Mouse (Mus musculus): Measurements from ENCODE around the gene Thop1. TPM values are rescaled to one million over a fixed set of nuclear protein-coding genes. Genes with fewer than 3 reads are reported as not detected.

Thop1 gene
- polyA plus RNA-seq, 1 experiment = 67.3 TPM

DNA sequence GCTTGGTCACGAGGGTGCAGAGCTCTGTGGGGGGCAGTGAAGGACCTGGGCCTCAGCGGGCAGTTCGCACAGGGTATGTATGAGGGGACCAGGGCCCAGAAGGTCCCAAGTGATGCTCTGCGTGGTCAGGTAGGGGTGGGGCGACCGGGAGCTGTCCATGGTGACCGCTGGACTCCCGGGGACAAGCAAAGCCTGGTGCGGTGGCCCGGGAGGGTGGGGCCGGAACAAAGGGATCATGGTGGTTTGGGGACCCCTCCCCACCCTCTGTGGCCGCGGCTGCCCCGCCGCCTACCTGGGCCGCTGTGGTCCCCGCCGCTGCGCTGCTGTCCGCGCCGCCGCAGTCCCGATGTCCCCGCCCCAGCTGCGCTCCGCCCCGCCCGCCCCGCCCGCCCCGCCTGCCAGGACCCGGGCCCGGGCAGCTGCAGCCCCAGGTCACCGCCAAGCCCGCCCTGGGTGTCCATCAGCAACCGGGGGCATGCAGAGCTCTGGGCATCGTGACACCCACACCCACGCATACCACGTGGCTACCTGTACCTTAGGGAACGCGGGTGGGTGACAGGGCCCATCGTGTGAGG lies 44.7 kb upstream of the Thop1 start:
- Histone ChIP-seq H3K36me3 (ENCODE audit: control insufficient read depth, insufficient read depth) (no peaks in the 10 kb centered on the region), H3K4me3 (ENCODE audit: insufficient read depth, poor library complexity, severe bottlenecking) (no peak overlapping the region), H3K79me3 (ENCODE audit: low read depth) (no peaks in the 10 kb centered on the region), H3ac (ENCODE audit: control insufficient read depth, insufficient read length, low read depth) (peak overlapping the region; percentile 20), H3K79me2 (ENCODE audit: control insufficient read depth, insufficient read depth) (no peaks in the 10 kb centered on the region), H3K27me3 (ENCODE audit: control insufficient read depth, insufficient read depth, insufficient read length) (peaks cover 3% of the 10 kb centered on the region)
- TF ChIP-seq MYOD1 (IDR thresholded peaks at IDR 0.05; ENCODE audit: control insufficient read depth, insufficient read length, low read depth) (no peak), USF1 (IDR thresholded peaks at IDR 0.05; ENCODE audit: low read depth) (no peak), CTCF (IDR thresholded peaks at IDR 0.05; ENCODE audit: control insufficient read depth, insufficient read depth, insufficient read length) (no peak), MAX (IDR thresholded peaks at IDR 0.05) (no peak), FOSL1 (IDR thresholded peaks at IDR 0.05; ENCODE audit: insufficient read depth, low read length, poor library complexity, severe bottlenecking) (no peak), MYOG (IDR thresholded peaks at IDR 0.05; ENCODE audit: control insufficient read depth, extremely low read depth, insufficient read length) (no peak), CEBPB (IDR thresholded peaks at IDR 0.05; ENCODE audit: low read depth) (no peak)

DNA sequence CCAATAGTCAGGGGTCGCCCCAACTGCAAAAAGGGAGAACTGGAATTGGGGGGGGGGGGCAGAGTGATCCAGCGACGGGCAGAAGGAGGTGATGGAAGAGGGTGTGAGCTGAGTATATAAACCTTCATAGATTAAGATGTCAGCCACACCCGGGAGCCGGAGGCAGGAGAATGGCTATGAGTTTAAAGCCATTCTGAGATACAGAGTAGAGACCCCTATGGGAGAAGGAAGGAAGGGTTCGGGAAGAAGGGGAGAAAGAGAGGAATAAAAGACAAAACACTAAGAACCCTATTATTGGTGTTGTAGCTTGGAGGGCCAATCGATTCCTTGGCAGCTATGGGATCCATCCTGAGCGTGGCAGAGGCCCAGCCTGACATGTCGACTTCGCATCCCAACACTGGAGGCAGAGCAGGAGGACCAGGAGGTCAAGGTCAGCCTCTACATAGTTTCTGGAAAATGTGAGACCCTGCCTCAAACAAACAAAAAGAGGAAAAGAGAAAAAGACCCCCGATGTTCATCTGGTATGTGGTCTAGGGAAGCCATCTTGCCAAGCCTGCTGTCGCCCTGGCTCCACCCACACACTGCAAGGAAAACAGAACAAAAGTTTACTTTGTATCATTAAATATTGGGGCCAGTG lies 44.1 kb upstream of the Thop1 start, which contains the start of gene Diras1:
Gene Diras1 (minus strand): TSS at position 24 of the 637 bp plus-strand sequence.
- Histone ChIP-seq H3K79me2 (ENCODE audit: control insufficient read depth, insufficient read depth) (no peaks in the 10 kb centered on the region), H3K79me3 (ENCODE audit: low read depth) (no peaks in the 10 kb centered on the region), H3K4me3 (ENCODE audit: insufficient read depth, poor library complexity, severe bottlenecking) (no peak within 1 kb of the TSS), H3K36me3 (ENCODE audit: control insufficient read depth, insufficient read depth) (no peaks in the 10 kb centered on the region), H3ac (ENCODE audit: control insufficient read depth, insufficient read length, low read depth) (peak within 1 kb of the TSS; percentile 20), H3K27me3 (ENCODE audit: control insufficient read depth, insufficient read depth, insufficient read length) (peaks cover 3% of the 10 kb centered on the region)
- no peak for TF ChIP-seq FOSL1 (IDR thresholded peaks at IDR 0.05; ENCODE audit: insufficient read depth, low read length, poor library complexity, severe bottlenecking)
- TF ChIP-seq MYOG (IDR thresholded peaks at IDR 0.05; ENCODE audit: control insufficient read depth, extremely low read depth, insufficient read length) = no peak
- no peak for TF ChIP-seq USF1 (IDR thresholded peaks at IDR 0.05; ENCODE audit: low read depth)
- no peak for TF ChIP-seq MAX (IDR thresholded peaks at IDR 0.05)
- TF ChIP-seq MYOD1 (IDR thresholded peaks at IDR 0.05; ENCODE audit: control insufficient read depth, insufficient read length, low read depth) = no peak
- no peak for TF ChIP-seq CEBPB (IDR thresholded peaks at IDR 0.05; ENCODE audit: low read depth)
- TF ChIP-seq CTCF (IDR thresholded peaks at IDR 0.05; ENCODE audit: control insufficient read depth, insufficient read depth, insufficient read length) = no peak

- Histone ChIP-seq H3K36me3 (ENCODE audit: control insufficient read depth, insufficient read depth) (no peaks in the 10 kb centered on the region), H3ac (ENCODE audit: control insufficient read depth, insufficient read length, low read depth) (no peak overlapping the region), H3K79me2 (ENCODE audit: control insufficient read depth, insufficient read depth) (no peaks in the 10 kb centered on the region), H3K79me3 (ENCODE audit: low read depth) (no peaks in the 10 kb centered on the region), H3K27me3 (ENCODE audit: control insufficient read depth, insufficient read depth, insufficient read length) (peaks cover 2% of the 10 kb centered on the region), H3K4me3 (ENCODE audit: insufficient read depth, poor library complexity, severe bottlenecking) (no peak overlapping the region)
- no peak for TF ChIP-seq MYOD1 (IDR thresholded peaks at IDR 0.05; ENCODE audit: control insufficient read depth, insufficient read length, low read depth)
- no peak for TF ChIP-seq CTCF (IDR thresholded peaks at IDR 0.05; ENCODE audit: control insufficient read depth, insufficient read depth, insufficient read length)
- no peak for TF ChIP-seq FOSL1 (IDR thresholded peaks at IDR 0.05; ENCODE audit: insufficient read depth, low read length, poor library complexity, severe bottlenecking)
- no peak for TF ChIP-seq USF1 (IDR thresholded peaks at IDR 0.05; ENCODE audit: low read depth)
- TF ChIP-seq MAX (IDR thresholded peaks at IDR 0.05) = no peak
Observed at GRCm38 (mm10) chr10:81026857-81027256, 43.0 kb upstream of the Thop1 start.

DNA sequence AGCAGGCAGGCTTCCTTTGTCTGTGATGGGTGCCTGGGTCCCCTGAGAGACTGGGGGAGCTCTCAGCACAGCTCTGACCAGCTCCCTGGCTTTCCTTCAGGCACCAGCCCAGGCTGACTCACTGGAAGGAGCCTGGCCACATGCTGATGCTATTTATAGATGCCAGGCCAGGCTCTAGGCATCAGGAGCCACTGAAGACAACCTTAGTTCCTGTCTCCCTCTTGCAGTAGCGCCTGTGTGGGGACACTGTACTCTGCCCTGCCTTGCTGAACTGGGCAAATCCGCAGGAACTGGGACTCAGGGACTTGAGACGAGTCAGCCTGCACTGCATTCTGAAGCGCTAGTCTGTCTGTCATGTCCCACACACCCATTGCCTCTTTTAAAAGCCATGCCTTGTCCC lies 42.5 kb upstream of the Thop1 start:
- no peaks in the 10 kb centered on the region for H3K27me3 ChIP-seq (ENCODE audit: control insufficient read depth, insufficient read depth, insufficient read length)
- no peak for TF ChIP-seq CTCF (IDR thresholded peaks at IDR 0.05; ENCODE audit: control insufficient read depth, insufficient read depth, insufficient read length)
- no peak for TF ChIP-seq MYOD1 (IDR thresholded peaks at IDR 0.05; ENCODE audit: control insufficient read depth, insufficient read length, low read depth)
- peak; percentile 23 for TF ChIP-seq USF1 (IDR thresholded peaks at IDR 0.05; ENCODE audit: low read depth)
- TF ChIP-seq MAX (IDR thresholded peaks at IDR 0.05) = peak; percentile 77
- no peak for TF ChIP-seq FOSL1 (IDR thresholded peaks at IDR 0.05; ENCODE audit: insufficient read depth, low read length, poor library complexity, severe bottlenecking)
- TF ChIP-seq CEBPB (IDR thresholded peaks at IDR 0.05; ENCODE audit: low read depth) = no peak
- no peak for TF ChIP-seq MYOG (IDR thresholded peaks at IDR 0.05; ENCODE audit: control insufficient read depth, extremely low read depth, insufficient read length)
- H3K36me3 ChIP-seq (ENCODE audit: control insufficient read depth, insufficient read depth) = no peaks in the 10 kb centered on the region
- no peaks in the 10 kb centered on the region for H3K79me2 ChIP-seq (ENCODE audit: control insufficient read depth, insufficient read depth)
- no peaks in the 10 kb centered on the region for H3K79me3 ChIP-seq (ENCODE audit: low read depth)
- H3ac ChIP-seq (ENCODE audit: control insufficient read depth, insufficient read length, low read depth) = peak overlapping the region; percentile 55
- no peak overlapping the region for H3K4me3 ChIP-seq (ENCODE audit: insufficient read depth, poor library complexity, severe bottlenecking)

- Histone ChIP-seq H3K36me3 (ENCODE audit: control insufficient read depth, insufficient read depth) (no peaks in the 10 kb centered on the region), H3K79me2 (ENCODE audit: control insufficient read depth, insufficient read depth) (no peaks in the 10 kb centered on the region), H3K4me3 (ENCODE audit: insufficient read depth, poor library complexity, severe bottlenecking) (no peak overlapping the region), H3ac (ENCODE audit: control insufficient read depth, insufficient read length, low read depth) (no peak overlapping the region), H3K79me3 (ENCODE audit: low read depth) (no peaks in the 10 kb centered on the region), H3K27me3 (ENCODE audit: control insufficient read depth, insufficient read depth, insufficient read length) (no peaks in the 10 kb centered on the region)
- TF ChIP-seq MAX (IDR thresholded peaks at IDR 0.05) = no peak
- TF ChIP-seq FOSL1 (IDR thresholded peaks at IDR 0.05; ENCODE audit: insufficient read depth, low read length, poor library complexity, severe bottlenecking) = no peak
- TF ChIP-seq CTCF (IDR thresholded peaks at IDR 0.05; ENCODE audit: control insufficient read depth, insufficient read depth, insufficient read length) = no peak
- TF ChIP-seq MYOD1 (IDR thresholded peaks at IDR 0.05; ENCODE audit: control insufficient read depth, insufficient read length, low read depth) = no peak
- TF ChIP-seq USF1 (IDR thresholded peaks at IDR 0.05; ENCODE audit: low read depth) = no peak
Observed at GRCm38 (mm10) chr10:81028219-81028618, 41.6 kb upstream of the Thop1 start.

Measured in C2C12 (cell line).